Mouse (Mus musculus): ENCODE results near the gene Ptprf.

GRCm38 (mm10) chr4:118236871-118237270, 54.3 kb downstream of the Ptprf start:
- TF ChIP-seq POLR2A (IDR thresholded peaks at IDR 0.05; ENCODE audit: insufficient read depth, low read length) (no peak), CTCF (IDR thresholded peaks at IDR 0.05; ENCODE audit: low read depth, low read length) (no peak), EP300 (IDR thresholded peaks at IDR 0.05; ENCODE audit: insufficient read depth, low read depth, low read length) (no peak)

Data from ES-Bruce4 (cell line).